Mouse (Mus musculus): ENCODE results near the gene Nsd2. TPM values are rescaled to one million over a fixed set of nuclear protein-coding genes. Genes with fewer than 3 reads are reported as not detected.
"Not testable (repeated sequence)": the region's sequence is repeated elsewhere in the genome, so short reads cannot be mapped to it uniquely, and the experiment has no call there.

The Nsd2 gene
- polyA plus RNA-seq, 1 experiment from 2014 or later = 45.8 TPM

DNA sequence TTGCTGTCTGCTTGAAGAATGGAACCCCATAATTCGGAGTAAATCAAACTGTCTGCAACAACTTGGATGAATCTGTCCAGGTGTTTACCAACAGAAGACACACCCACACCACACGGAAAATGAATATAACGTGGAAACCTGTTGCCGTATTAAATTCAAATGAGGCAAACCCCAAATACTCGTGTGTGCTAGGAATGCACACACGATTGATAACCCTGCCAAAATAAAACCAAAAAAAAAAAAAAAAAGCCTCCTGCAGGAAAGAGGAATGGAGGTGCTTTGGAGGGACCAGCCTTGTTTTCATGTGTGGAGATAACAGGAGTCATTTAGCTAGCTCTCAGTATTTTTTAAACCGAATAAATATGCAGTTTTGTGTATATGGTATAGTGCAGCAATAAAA is 114.4 kb downstream of the Nsd2 start:
- peaks cover 22% of the 10 kb centered on the region for H3K4me1 ChIP-seq
- H3K4me3 ChIP-seq = peak overlapping the region; percentile 87
- H3K27me3 ChIP-seq = no peaks in the 10 kb centered on the region
- peak overlapping the region; percentile 64 for H3K4me2 ChIP-seq
- H3K9ac ChIP-seq = peak overlapping the region; percentile 95
- peaks cover 30% of the 10 kb centered on the region for H3K36me3 ChIP-seq
- no peak for ATAC-seq (ENCODE audit: insufficient number of reproducible peaks, insufficient read depth, low FRiP score, low TSS enrichment, low read depth)
- H3K9me3 ChIP-seq = peaks cover 3% of the 10 kb centered on the region; the same call in 1 of the 2 replicates
- no peak overlapping the region for H3K27ac ChIP-seq
- 77% methylated on average over 7 of the region's 7 CpGs for WGBS

GRCm38 (mm10) chr5:33935700-33936111 is 115.2 kb downstream of the Nsd2 start:
- WGBS = under 1% methylated on average over 38 of the region's 39 CpGs
- Histone ChIP-seq H3K27ac (peak overlapping the region; percentile 94), H3K4me3 (peak overlapping the region; percentile 87), H3K9ac (peak overlapping the region; percentile 95), H3K27me3 (no peaks in the 10 kb centered on the region), H3K4me2 (peak overlapping the region; percentile 64), H3K9me3 (peaks cover 7% of the 10 kb centered on the region), H3K4me1 (peaks cover 22% of the 10 kb centered on the region), H3K36me3 (peaks cover 28% of the 10 kb centered on the region)
- peak; percentile 62 for ATAC-seq (ENCODE audit: insufficient number of reproducible peaks, insufficient read depth, low FRiP score, low TSS enrichment, low read depth)

DNA sequence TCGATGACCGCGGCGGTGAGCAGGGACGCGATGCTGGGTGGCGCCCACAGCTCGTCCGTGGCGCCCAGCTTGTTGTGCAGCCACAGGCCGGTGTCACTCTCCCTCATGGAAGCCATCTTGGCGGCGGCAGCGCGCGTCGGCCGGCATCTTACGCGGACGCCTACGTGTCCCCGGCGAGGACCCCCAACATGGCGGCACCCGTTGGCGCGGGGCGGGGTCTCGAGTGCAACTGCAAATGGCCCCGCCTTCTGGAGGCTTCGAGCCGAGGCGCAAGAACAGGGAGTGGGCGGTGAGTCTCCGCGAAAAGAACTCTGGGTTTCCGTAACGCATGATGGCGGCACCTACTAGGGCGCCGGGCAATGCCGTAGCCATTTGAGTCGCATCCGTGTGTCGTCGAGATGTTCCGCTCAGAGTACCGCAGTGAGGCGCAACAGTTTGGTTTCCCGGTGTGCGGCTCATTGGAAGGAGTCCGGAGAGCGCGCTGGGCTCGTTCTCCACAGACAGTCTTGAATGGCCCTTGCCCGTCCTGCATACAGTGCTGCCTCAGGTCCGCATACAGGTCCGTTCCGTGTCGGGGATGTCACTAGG is 115.7 kb downstream of the Nsd2 start, which contains the start of gene Nelfa:
Gene Nelfa (minus strand): TSS at position 294 of the 588 bp plus-strand sequence.
- under 1% methylated on average over 61 of the region's 61 CpGs for WGBS
- peaks cover 7% of the 10 kb centered on the region for H3K9me3 ChIP-seq
- peaks cover 22% of the 10 kb centered on the region for H3K4me1 ChIP-seq
- H3K9ac ChIP-seq = peak within 1 kb of the TSS; percentile 95
- peaks cover 26% of the 10 kb centered on the region for H3K36me3 ChIP-seq
- H3K4me3 ChIP-seq = peak within 1 kb of the TSS; percentile 87
- H3K27me3 ChIP-seq = no peaks in the 10 kb centered on the region
- peak within 1 kb of the TSS; percentile 94 for H3K27ac ChIP-seq
- H3K4me2 ChIP-seq = peak within 1 kb of the TSS; percentile 75
- ATAC-seq (ENCODE audit: insufficient number of reproducible peaks, insufficient read depth, low FRiP score, low TSS enrichment, low read depth) = peak; percentile 97

DNA sequence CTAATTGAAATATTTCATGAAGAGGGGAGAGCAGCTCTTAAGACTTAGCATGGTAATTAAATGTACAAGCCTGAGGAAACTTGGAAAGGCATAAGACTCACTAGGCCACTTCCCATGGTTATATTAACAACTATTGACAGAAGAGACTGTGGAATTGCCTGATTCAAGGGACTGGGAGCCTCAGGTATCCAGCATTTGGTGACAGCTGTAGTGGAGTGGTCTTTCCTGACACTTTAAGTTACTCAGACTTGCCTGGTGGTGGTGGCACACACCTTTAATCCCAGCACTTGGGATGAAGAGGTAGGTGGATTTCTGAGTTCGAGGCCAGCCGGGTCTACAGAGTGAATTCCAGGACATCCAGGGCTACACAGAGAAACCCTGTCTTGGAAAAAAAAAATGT is 116.7 kb downstream of the Nsd2 start:
- H3K27ac ChIP-seq = no peak overlapping the region
- H3K9me3 ChIP-seq = peaks cover 13% of the 10 kb centered on the region
- H3K4me2 ChIP-seq = peak overlapping the region; percentile 75
- peaks cover 22% of the 10 kb centered on the region for H3K4me1 ChIP-seq
- H3K36me3 ChIP-seq = peaks cover 18% of the 10 kb centered on the region
- H3K27me3 ChIP-seq = no peaks in the 10 kb centered on the region
- WGBS = 94% methylated on average over 2 of the region's 2 CpGs
- H3K4me3 ChIP-seq = peak overlapping the region; percentile 87
- no peak for ATAC-seq (ENCODE audit: insufficient number of reproducible peaks, insufficient read depth, low FRiP score, low TSS enrichment, low read depth)
- peak overlapping the region; percentile 76 for H3K9ac ChIP-seq

DNA sequence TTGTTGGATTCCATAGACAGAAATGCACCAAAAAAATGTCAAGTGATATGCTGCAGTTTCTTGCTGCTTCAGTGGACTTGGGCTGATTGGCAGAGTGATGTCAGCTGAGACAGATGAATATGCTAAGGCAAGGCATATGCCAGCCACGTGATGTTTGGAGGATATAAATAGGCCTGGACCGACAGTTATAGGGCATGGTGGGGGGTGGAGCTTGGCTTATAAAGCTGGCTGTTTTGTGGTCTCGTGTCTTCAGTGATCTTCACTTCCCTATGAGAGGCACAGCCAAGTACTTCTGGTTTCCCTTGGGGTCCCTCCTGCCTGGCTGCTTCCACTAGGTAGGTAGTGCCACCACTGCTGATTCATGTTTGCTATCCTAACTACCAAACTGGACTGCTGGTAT is 117.9 kb downstream of the Nsd2 start:
- Histone ChIP-seq H3K9me3 (peaks cover 19% of the 10 kb centered on the region), H3K4me1 (peaks cover 22% of the 10 kb centered on the region), H3K27ac (no peak overlapping the region), H3K27me3 (no peaks in the 10 kb centered on the region), H3K4me2 (no peak overlapping the region), H3K4me3 (no peak overlapping the region), H3K36me3 (peaks cover 15% of the 10 kb centered on the region), H3K9ac (no peak overlapping the region)
- 78% methylated on average over 3 of the region's 3 CpGs for WGBS
- ATAC-seq (ENCODE audit: insufficient number of reproducible peaks, insufficient read depth, low FRiP score, low TSS enrichment, low read depth) = no peak

DNA sequence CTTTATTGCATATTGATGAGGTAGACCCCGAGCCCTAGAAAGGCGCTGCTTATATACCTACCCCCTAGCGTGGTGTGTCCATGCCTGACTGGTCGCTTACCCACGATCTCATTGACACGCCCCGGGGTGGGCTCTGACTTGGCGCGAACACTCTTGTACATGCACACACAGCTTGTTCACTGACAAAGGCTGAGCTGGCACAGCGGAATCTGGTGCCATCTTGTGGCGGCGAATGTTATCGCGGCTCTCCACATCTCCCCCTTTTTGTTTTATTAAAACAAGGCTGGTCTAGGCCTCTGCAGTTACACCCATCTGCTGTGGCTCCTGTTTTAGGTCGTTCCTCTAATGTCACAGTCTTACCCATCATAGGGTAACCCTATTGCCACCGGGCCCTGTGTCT is 126.5 kb downstream of the Nsd2 start:
- ATAC-seq (ENCODE audit: insufficient number of reproducible peaks, insufficient read depth, low FRiP score, low TSS enrichment, low read depth); H3K9ac ChIP-seq; H3K27ac ChIP-seq; H3K36me3 ChIP-seq; H3K27me3 ChIP-seq; H3K4me1 ChIP-seq; H3K4me2 ChIP-seq; H3K4me3 ChIP-seq: not testable (repeated sequence)
- H3K9me3 ChIP-seq = peaks cover 26% of the 10 kb centered on the region
- WGBS = 81% methylated on average over 16 of the region's 16 CpGs

Small RNAs within 50 kb of the gene (microRNA-seq; reads per million reads assigned to microRNA genes)
- not detected for gene Mir7024

Other genes starting within 250 kb of the Nsd2 start
- 63.3 and 67.7 TPM in 2 replicates for gene Fam53a, start 191.1 kb upstream of the Nsd2 start, polyA plus RNA-seq (2015; fragmentation: Nextera tagmentation; extraction: Ambion mirVana)
- gene Gm9903, start 190.8 kb upstream of the Nsd2 start, polyA plus RNA-seq (2015; fragmentation: Nextera tagmentation; extraction: Ambion mirVana) = 0.38 and 0.44 TPM in 2 replicates
- 246 and 251 TPM in 2 replicates for gene Slbp, start 168.2 kb upstream of the Nsd2 start, polyA plus RNA-seq (2015; fragmentation: Nextera tagmentation; extraction: Ambion mirVana)
- 207 and 208 TPM in 2 replicates for gene Tacc3, start 162.6 kb upstream of the Nsd2 start, polyA plus RNA-seq (2015; fragmentation: Nextera tagmentation; extraction: Ambion mirVana)
- 39.9 and 40.0 TPM in 2 replicates for gene Tmem129, start 162.3 kb upstream of the Nsd2 start, polyA plus RNA-seq (2015; fragmentation: Nextera tagmentation; extraction: Ambion mirVana)
- 24.6 and 32.5 TPM in 2 replicates for gene Fgfr3, start 99.1 kb upstream of the Nsd2 start, polyA plus RNA-seq (2015; fragmentation: Nextera tagmentation; extraction: Ambion mirVana)
- gene Letm1, start 37.9 kb upstream of the Nsd2 start, polyA plus RNA-seq (2015; fragmentation: Nextera tagmentation; extraction: Ambion mirVana) = 47.6 and 56.6 TPM in 2 replicates
- gene Nelfa, start 115.7 kb downstream of the Nsd2 start, polyA plus RNA-seq (2015; fragmentation: Nextera tagmentation; extraction: Ambion mirVana) = 61.9 and 67.7 TPM in 2 replicates
- gene Gm1673, start 162.7 kb downstream of the Nsd2 start, polyA plus RNA-seq (2015; fragmentation: Nextera tagmentation; extraction: Ambion mirVana) = 152 and 174 TPM in 2 replicates
- 0.28 and 0.30 TPM in 2 replicates for gene Nat8l, start 175.3 kb downstream of the Nsd2 start, polyA plus RNA-seq (2015; fragmentation: Nextera tagmentation; extraction: Ambion mirVana)

Measured in embryonic facial prominence, embryonic 13.5 days (tissue).